Mouse (Mus musculus): ENCODE results near the gene Ccna1.

Ccna1 gene

DNA sequence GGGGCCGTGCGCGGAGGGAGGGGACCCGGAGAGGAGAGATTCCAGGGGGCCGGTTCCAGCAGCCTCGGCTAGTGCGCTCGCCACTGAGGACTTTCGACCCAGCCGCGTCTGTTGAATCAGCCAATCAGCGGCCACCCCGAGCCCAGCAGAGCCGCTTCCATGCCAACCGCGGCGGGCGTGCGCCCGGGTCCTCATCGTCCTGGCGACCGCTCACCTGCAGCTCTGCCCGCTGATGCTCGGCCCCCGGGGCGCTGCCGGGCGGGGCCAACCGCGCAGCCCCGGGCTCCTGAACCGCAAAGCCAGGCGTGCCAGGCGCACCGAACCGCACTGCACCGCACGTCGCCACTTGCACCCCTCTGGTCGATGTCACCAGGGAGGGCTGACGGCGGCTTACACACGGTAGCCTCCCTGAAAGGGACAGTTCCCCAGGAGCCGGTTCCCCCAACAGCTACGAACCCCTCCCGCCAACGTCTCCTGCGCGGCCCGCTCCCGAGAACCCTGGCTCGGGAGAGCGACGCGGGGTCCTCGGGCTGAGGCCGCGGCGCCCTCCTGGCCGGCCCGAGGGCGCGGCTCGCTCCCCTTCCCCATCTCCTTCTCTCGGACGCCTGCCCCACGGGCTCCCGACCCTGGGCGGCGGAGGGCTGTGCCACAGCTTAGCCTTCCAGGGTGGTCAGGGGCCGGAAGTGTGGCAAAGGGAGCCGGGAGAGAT lies at the start of gene Ccna1:
Gene Ccna1, minus strand, starts transcription at position 464 of the 709 bp plus-strand sequence.
- DNase-seq: peak; percentile 74 to 87

GRCm38 (mm10) chr3:55101092-55101491 lies 45.8 kb upstream of the Ccna1 start:
- no peak for DNase-seq

DNA sequence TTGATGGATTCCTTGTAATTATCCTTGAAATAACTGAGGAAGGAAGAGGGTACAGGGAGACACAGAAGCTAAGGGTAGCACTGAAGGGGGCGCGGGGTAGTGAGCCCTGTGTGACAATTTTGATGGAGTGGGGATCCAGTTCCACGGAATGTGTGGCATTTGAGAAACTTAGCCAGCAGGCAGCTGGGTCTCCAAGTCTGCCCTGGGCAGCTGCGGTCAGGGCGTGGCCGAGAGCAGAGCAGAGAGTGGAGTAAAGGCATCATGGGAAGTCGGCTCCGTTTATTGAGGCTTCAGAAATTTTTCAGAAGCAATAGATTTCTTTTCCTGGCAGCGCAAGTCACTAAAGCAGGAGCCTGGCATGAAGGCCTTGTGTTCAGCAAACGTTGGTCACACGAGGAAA lies 43.7 kb upstream of the Ccna1 start:
- no peak for DNase-seq

DNA sequence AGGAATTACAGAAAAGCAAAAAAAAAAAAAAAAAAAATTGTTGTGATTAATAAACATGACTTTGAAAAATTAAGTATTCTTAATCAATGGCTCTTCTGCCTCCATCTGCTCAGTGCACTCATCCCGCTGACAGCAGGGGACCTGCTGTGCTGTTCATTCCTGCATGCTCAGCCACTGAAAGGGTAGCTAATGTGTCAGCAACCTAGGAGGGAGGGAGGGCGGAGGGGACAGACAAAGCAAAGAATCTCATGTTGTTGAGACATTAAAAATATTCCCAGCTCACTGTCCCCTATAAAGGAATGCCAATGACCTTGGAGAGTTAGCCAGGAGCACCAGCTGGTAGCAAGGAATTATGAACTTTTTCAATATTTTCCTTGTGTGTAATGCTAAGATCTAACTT lies 42.7 kb upstream of the Ccna1 start:
- DNase-seq: no peak

- no peak for DNase-seq
Measured at GRCm38 (mm10) chr3:55097186-55097585, 41.9 kb upstream of the Ccna1 start.

DNA sequence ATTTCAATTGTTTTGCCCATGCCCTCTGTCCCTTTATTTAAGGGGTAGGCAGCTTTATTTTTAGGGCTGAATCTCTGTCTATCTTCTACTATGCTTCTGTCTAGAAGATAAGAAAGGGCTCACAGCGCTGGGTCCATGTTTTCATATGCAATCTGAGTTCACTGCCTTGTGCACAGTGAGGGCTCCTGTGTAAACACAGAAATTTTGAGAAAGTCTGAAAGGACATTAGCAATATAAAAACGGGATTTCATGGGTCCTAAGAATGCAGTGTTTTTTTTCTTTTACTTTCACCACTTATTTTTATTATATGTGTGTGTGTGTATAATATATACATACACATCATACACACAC lies 41.3 kb upstream of the Ccna1 start:
- DNase-seq: no peak

DNA sequence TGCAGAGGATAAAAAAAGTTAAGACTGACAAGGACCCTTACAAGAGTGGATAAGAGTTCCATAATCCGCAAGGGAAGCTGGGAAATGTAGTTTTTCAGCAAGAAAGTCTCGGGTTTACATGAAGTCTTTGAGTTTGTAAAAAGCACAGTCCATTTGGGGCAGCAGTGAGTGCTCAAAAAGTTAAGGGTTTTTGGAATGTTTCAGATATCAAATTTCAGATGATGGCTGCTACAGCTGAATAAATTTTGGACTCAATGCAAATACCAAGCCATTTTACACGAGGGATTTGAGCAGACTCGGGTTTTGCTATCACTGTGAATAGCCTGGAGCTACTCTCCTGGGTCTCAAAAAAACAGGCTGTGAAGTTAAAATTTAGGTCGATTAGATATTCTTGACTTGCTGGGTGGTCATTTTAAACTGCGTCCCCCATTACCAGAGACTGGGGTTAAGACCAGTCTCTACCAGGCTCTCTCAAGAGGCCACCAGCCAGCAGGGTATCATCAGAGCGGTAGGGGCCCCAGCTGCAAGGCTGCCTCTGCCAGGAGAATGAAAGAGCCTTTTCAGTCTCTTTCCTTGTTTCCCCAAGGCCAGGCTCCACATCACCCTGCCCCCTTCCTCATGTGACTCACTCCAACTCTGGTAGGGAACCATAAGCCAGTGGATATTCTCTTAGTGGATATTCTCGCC lies 40.8 kb upstream of the Ccna1 start:
- DNase-seq: no peak

- no peak for DNase-seq
Measured at GRCm38 (mm10) chr3:55093161-55093560, 37.9 kb upstream of the Ccna1 start.

GRCm38 (mm10) chr3:55089291-55089690 lies 34.0 kb upstream of the Ccna1 start:
- no peak for DNase-seq

DNA sequence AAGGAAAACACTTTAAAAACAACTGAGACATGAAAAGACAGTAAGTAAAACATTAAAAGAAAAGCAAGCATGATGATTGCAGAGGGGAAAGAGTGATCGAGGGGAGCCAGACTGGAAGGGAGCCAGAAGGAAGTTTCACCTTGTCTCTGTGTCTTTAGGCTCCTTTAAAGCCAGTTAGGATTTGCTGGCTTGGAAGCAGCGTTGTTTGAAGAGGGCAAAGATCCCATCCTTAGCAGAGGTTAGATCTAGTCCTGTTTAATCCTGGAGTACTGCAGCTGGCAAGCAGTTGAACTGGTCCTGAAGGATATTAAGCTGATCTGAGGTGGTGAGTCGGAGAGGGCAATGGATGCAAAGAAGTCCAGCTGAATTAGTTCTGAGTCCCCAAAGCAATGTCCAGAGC lies 33.5 kb upstream of the Ccna1 start:
- DNase-seq: peak; percentile 40 to 65

DNA sequence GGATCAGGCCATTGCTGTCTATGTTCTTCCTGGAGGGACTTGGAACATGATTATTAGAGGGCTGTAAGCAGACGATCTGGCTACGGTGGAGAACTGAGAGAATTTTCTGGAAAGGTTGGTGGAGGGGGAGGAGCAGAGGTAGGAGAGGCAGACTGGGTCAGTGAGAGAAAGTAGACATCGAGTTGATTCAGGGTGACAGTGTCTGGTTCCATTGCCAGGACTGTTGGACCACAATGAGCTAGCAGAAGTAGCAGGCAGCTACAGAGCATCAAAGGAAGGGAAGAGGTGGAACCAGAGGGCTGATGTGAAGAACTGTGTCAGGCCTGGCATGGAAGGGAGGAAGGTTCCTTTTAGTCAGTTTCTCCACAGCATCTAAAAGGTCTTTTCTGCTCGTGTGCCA lies 33.1 kb upstream of the Ccna1 start:
- no peak for DNase-seq

GRCm38 (mm10) chr3:55087360-55087759 lies 32.1 kb upstream of the Ccna1 start:
- DNase-seq: no peak

GRCm38 (mm10) chr3:55086948-55087347 lies 31.6 kb upstream of the Ccna1 start:
- no peak for DNase-seq

GRCm38 (mm10) chr3:55085716-55086115 lies 30.4 kb upstream of the Ccna1 start:
- no peak for DNase-seq

DNA sequence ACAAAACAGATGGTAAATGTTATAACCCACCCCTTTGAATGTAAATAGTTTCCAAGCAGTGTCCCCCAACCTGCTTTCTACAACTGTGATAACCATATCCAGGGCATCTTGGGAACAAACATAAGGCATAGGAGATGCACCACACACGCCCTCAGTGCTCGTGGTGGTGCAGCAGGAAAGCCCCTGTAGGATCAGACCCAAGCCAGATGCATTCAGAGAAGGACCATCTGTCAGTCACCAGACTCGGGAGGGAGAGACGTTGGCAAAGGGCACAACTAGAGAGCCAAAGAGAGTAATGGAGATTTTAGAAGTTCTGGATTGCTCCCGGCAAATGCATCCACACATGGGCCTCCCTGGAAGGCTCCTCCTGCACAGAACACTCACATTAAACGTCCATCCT lies 29.5 kb upstream of the Ccna1 start:
- no peak for DNase-seq

GRCm38 (mm10) chr3:55080055-55080454 lies 24.8 kb upstream of the Ccna1 start:
- DNase-seq: peak; percentile 80 to 86

- DNase-seq: no peak
Measured at GRCm38 (mm10) chr3:55079619-55080018, 24.3 kb upstream of the Ccna1 start.

- no peak for DNase-seq
Measured at GRCm38 (mm10) chr3:55078233-55078632, 22.9 kb upstream of the Ccna1 start.

- no peak for DNase-seq
Measured at GRCm38 (mm10) chr3:55075294-55075648, 20.0 kb upstream of the Ccna1 start.

DNA sequence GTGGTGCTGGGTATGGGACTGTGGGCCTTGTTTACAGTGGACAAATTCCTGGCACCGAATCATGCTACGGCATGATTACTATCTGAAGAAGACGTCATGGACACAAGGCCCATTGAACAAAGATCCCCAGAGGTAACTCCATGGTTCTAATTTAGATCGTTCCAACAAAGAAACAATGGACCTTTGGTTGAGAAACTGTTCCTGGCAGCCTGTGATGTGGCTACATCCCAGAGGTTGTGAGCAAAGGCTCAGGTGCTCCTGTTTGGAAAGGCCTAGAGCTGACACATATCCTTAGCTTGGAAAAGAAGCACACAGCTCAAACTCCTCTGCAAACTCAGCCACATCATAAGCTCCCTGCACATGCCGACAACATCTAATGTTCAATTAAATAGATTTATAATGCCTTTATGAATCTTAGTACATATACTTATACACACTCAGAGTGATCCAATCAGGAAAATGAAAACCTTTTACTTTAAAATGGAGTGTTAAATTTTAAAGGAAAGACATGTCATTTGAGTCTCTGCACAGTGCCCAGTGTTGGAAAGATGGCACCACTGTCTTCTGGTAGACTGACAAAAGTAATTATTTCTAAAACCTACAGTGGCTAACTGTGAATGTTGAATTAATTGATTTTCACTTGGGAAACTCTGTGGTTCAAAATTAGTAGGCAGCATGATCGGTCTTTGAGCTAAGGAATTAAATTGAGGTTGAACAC lies 19.4 kb upstream of the Ccna1 start:
- DNase-seq: no peak

DNA sequence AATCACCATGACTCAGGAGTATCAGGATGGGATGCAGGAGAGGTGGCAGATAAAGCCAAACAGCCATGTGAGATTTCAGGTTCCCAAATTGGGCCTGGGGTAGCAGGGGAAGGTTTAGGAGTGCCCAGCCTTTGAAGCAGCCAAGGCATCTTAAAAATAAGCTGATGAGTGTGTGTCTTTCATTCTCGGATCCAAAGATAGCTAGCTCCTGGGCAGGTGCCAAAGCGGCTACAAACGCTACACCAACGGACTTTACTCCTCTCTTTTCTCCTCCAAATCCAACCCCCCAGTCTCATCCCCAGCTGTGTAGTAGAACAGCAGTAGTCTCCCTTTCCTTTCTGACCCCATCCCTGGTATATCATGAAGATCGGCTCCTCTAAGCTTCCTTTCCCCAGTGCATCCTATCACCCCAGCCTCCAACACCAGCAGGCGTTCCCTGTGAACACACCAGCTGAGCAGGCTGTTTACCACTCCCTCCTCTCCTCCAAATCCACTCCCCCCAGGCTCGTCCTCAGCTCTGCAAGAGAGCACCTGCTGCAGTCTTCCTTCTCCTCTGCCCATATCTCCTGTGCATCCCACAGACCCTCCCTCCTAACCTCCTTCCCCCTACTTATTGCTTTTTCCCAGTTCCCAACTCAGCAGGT lies 12.6 kb upstream of the Ccna1 start:
- no peak for DNase-seq

DNA sequence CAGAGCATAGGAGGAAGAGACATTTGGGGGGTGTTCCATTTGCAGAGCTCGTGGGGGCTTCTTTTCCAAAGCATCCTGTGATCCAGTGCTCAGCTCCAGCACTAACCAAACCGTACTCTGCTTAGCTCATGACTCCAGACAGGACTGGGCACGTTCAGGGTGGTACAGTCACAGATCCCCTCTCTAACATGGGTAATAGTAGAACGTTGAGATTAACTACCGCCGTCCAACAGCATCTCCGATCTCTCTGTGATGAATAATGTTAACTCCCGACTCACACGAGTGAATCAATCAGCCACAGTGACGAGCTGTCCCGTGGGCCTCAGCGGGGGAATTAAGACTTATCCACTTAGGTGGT lies 11.3 kb upstream of the Ccna1 start:
- DNase-seq: no peak

DNA sequence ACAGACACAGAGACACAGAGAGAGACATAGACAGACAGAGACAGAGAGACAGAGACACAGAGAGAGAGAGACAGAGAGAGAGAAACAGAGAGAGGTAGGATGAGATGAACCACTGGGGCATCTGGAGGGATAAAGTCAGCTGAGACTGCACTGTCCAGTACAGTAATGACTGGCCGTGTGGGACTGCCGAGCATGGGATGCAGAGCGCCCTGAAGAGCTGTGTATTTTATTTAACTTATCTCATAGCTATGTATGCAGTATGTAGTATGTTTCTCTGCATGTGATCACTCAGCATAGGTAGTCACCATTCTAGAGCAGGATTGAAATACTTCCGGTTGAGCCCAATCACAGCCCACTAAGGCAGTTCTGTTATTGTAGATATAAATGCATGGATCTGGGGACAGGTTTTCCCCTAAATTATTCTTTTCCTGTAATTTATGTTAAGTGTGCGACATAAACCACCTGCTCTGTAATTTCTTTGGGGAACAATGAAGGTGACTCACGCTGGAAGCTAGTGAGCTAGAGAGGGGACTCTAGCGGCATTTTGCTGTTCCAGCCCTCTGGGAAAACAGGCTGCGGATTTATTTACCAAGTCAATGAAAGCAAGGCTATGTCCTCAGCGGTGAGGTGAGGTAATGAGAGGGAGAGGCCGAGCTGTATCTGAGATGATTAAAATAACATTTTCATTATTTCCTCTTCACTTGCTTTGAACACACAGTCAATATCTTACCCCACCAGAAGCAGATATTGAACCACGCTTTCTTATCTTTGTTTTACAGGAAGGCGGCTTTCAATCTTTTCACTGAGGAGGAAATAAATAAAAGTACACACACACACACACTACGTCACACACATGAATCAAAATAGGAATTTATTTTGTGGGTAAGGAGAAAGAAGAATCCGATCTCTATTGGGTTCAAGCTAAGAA lies 10.7 kb upstream of the Ccna1 start:
- DNase-seq: no peak
